Mouse (Mus musculus): ENCODE data around the gene Ftl1. TPM values are rescaled to one million over a fixed set of nuclear protein-coding genes. Genes with fewer than 3 reads are reported as not detected.

Ftl1 gene
- polyA plus RNA-seq, 1 experiment: 2,131 TPM

GRCm38 (mm10) chr7:45437046-45437445 is 22.6 kb downstream of the Ftl1 start:
- TF ChIP-seq CTCF (IDR thresholded peaks at IDR 0.05; ENCODE audit: control insufficient read depth, insufficient read depth, low read length) (no peak), POLR2A (IDR thresholded peaks at IDR 0.05; ENCODE audit: borderline replicate concordance, control insufficient read depth, low read depth, low read length) (no peak)
- H3K27ac ChIP-seq (ENCODE audit: control insufficient read depth, insufficient read depth, low read depth, low read length, poor library complexity): no peak overlapping the region
- peaks cover 8% of the 10 kb centered on the region; the same call in 1 of the 2 replicates for H3K4me1 ChIP-seq (ENCODE audit: control insufficient read depth, insufficient read depth, low read length)
- no peak overlapping the region for H3K4me3 ChIP-seq (replicated peaks; ENCODE audit: control insufficient read depth, low read depth, low read length)
- WGBS: 79% methylated on average over 6 of the region's 6 CpGs

- H3K4me1 ChIP-seq (ENCODE audit: control insufficient read depth, insufficient read depth, low read length): peaks cover 8% of the 10 kb centered on the region; the same call in 1 of the 2 replicates
- WGBS: 91% methylated on average over 5 of the region's 5 CpGs
- H3K27ac ChIP-seq (ENCODE audit: control insufficient read depth, insufficient read depth, low read depth, low read length, poor library complexity): no peak overlapping the region
- H3K4me3 ChIP-seq (replicated peaks; ENCODE audit: control insufficient read depth, low read depth, low read length): no peak overlapping the region
- TF ChIP-seq POLR2A (IDR thresholded peaks at IDR 0.05; ENCODE audit: borderline replicate concordance, control insufficient read depth, low read depth, low read length) (no peak), CTCF (IDR thresholded peaks at IDR 0.05; ENCODE audit: control insufficient read depth, insufficient read depth, low read length) (no peak)
These were observed 23.2 kb downstream of the Ftl1 start for GRCm38 (mm10) chr7:45436444-45436843.

GRCm38 (mm10) chr7:45435038-45435437 is 24.6 kb downstream of the Ftl1 start:
- TF ChIP-seq POLR2A (IDR thresholded peaks at IDR 0.05; ENCODE audit: borderline replicate concordance, control insufficient read depth, low read depth, low read length) (no peak), CTCF (IDR thresholded peaks at IDR 0.05; ENCODE audit: control insufficient read depth, insufficient read depth, low read length) (no peak)
- H3K27ac ChIP-seq (ENCODE audit: control insufficient read depth, insufficient read depth, low read depth, low read length, poor library complexity): peak overlapping the region; percentile 81
- 3% methylated on average over 16 of the region's 16 CpGs for WGBS
- peaks cover 8% of the 10 kb centered on the region; the same call in 1 of the 2 replicates for H3K4me1 ChIP-seq (ENCODE audit: control insufficient read depth, insufficient read depth, low read length)
- peak overlapping the region; percentile 83 for H3K4me3 ChIP-seq (replicated peaks; ENCODE audit: control insufficient read depth, low read depth, low read length)

- H3K27ac ChIP-seq (ENCODE audit: control insufficient read depth, insufficient read depth, low read depth, low read length, poor library complexity): peak within 1 kb of the TSS; percentile 81
- TF ChIP-seq POLR2A (IDR thresholded peaks at IDR 0.05; ENCODE audit: borderline replicate concordance, control insufficient read depth, low read depth, low read length) (peak; percentile 74; the same call in 1 of the 2 replicates), CTCF (IDR thresholded peaks at IDR 0.05; ENCODE audit: control insufficient read depth, insufficient read depth, low read length) (peak; percentile 96)
- peak within 1 kb of the TSS; percentile 83 for H3K4me3 ChIP-seq (replicated peaks; ENCODE audit: control insufficient read depth, low read depth, low read length)
- WGBS: under 1% methylated on average over 45 of the region's 45 CpGs
- peaks cover 8% of the 10 kb centered on the region; the same call in 1 of the 2 replicates for H3K4me1 ChIP-seq (ENCODE audit: control insufficient read depth, insufficient read depth, low read length)
These were observed 25.3 kb downstream of the Ftl1 start, which contains the start of gene Gys1 for GRCm38 (mm10) chr7:45434203-45435015. TSS of gene Gys1 (plus strand) at chr7:45434844.

GRCm38 (mm10) chr7:45433835-45434202 is 25.9 kb downstream of the Ftl1 start:
- Histone ChIP-seq H3K27ac (ENCODE audit: control insufficient read depth, insufficient read depth, low read depth, low read length, poor library complexity) (peak overlapping the region; percentile 45), H3K4me3 (replicated peaks; ENCODE audit: control insufficient read depth, low read depth, low read length) (peak overlapping the region; percentile 73), H3K4me1 (ENCODE audit: control insufficient read depth, insufficient read depth, low read length) (peaks cover 8% of the 10 kb centered on the region; the same call in 1 of the 2 replicates)
- 2% methylated on average over 7 of the region's 7 CpGs for WGBS
- TF ChIP-seq CTCF (IDR thresholded peaks at IDR 0.05; ENCODE audit: control insufficient read depth, insufficient read depth, low read length) (no peak), POLR2A (IDR thresholded peaks at IDR 0.05; ENCODE audit: borderline replicate concordance, control insufficient read depth, low read depth, low read length) (no peak)

- Histone ChIP-seq H3K4me1 (ENCODE audit: control insufficient read depth, insufficient read depth, low read length) (no peaks in the 10 kb centered on the region), H3K4me3 (replicated peaks; ENCODE audit: control insufficient read depth, low read depth, low read length) (no peak overlapping the region), H3K27ac (ENCODE audit: control insufficient read depth, insufficient read depth, low read depth, low read length, poor library complexity) (no peak overlapping the region)
- WGBS: 88% methylated on average over 8 of the region's 8 CpGs
- TF ChIP-seq CTCF (IDR thresholded peaks at IDR 0.05; ENCODE audit: control insufficient read depth, insufficient read depth, low read length) (no peak), POLR2A (IDR thresholded peaks at IDR 0.05; ENCODE audit: borderline replicate concordance, control insufficient read depth, low read depth, low read length) (no peak)
These were observed 33.1 kb downstream of the Ftl1 start for GRCm38 (mm10) chr7:45426556-45426955.

- H3K4me1 ChIP-seq (ENCODE audit: control insufficient read depth, insufficient read depth, low read length): no peaks in the 10 kb centered on the region
- no peak overlapping the region for H3K4me3 ChIP-seq (replicated peaks; ENCODE audit: control insufficient read depth, low read depth, low read length)
- H3K27ac ChIP-seq (ENCODE audit: control insufficient read depth, insufficient read depth, low read depth, low read length, poor library complexity): no peak overlapping the region
- WGBS: 92% methylated on average over 14 of the region's 14 CpGs
- no peak for TF ChIP-seq CTCF (IDR thresholded peaks at IDR 0.05; ENCODE audit: control insufficient read depth, insufficient read depth, low read length)
- no peak for TF ChIP-seq POLR2A (IDR thresholded peaks at IDR 0.05; ENCODE audit: borderline replicate concordance, control insufficient read depth, low read depth, low read length)
These were observed 38.5 kb downstream of the Ftl1 start for GRCm38 (mm10) chr7:45421194-45421593.

GRCm38 (mm10) chr7:45420615-45420919 is 39.1 kb downstream of the Ftl1 start, which contains the start of gene Lhb:
TSS of gene Lhb (plus strand) at chr7:45420820.
- no peak for TF ChIP-seq POLR2A (IDR thresholded peaks at IDR 0.05; ENCODE audit: borderline replicate concordance, control insufficient read depth, low read depth, low read length)
- no peak for TF ChIP-seq CTCF (IDR thresholded peaks at IDR 0.05; ENCODE audit: control insufficient read depth, insufficient read depth, low read length)
- Histone ChIP-seq H3K4me1 (ENCODE audit: control insufficient read depth, insufficient read depth, low read length) (no peaks in the 10 kb centered on the region), H3K4me3 (replicated peaks; ENCODE audit: control insufficient read depth, low read depth, low read length) (no peak within 1 kb of the TSS), H3K27ac (ENCODE audit: control insufficient read depth, insufficient read depth, low read depth, low read length, poor library complexity) (no peak within 1 kb of the TSS)
- 79% methylated on average over 6 of the region's 6 CpGs for WGBS
